Mouse (Mus musculus) induced T-regulatory cell, adult 2 months (primary cell): ENCODE data around the gene Frs2.
"Not testable (repeated sequence)": the region's sequence is repeated elsewhere in the genome, so short reads cannot be mapped to it uniquely, and the experiment has no call there.

Experiments used
- DNase-seq: peaks from one replicate; pipeline ENCODE4 v3.0.0-alpha.2; 2012; ENCODE audit warnings: low read depth

The Frs2 gene

GRCm38 (mm10) chr10:117043497-117044166, 104.7 kb downstream of the Frs2 start:
- DNase-seq: not testable (repeated sequence)

GRCm38 (mm10) chr10:117042295-117042694, 106.0 kb downstream of the Frs2 start:
- no peak for DNase-seq

GRCm38 (mm10) chr10:117040355-117040754, 108.0 kb downstream of the Frs2 start:
- DNase-seq: peak; percentile 29

- peak; percentile 85 for DNase-seq
Observed at GRCm38 (mm10) chr10:117033785-117034184, 114.5 kb downstream of the Frs2 start.

- DNase-seq: no peak
Observed at GRCm38 (mm10) chr10:117031160-117031559, 117.2 kb downstream of the Frs2 start.

- DNase-seq: no peak
Observed at GRCm38 (mm10) chr10:117026176-117026575, 122.2 kb downstream of the Frs2 start.

- DNase-seq: not testable (repeated sequence)
Observed at GRCm38 (mm10) chr10:117025776-117026175, 122.6 kb downstream of the Frs2 start.

- no peak for DNase-seq
Observed at GRCm38 (mm10) chr10:117023693-117024092, 124.6 kb downstream of the Frs2 start.

GRCm38 (mm10) chr10:117021020-117021754, 127.1 kb downstream of the Frs2 start:
- no peak for DNase-seq
